Mouse (Mus musculus) myocyte (in vitro differentiated cells): ENCODE results near the gene Dlx4. TPM values are rescaled to one million over a fixed set of nuclear protein-coding genes. Genes with fewer than 3 reads are reported as not detected.

Experiments used
- H3K27me3 ChIP-seq: one replicate; pipeline ENCODE4 v1.6.1; 2011; ENCODE audit not compliant: control insufficient read depth, insufficient read depth, insufficient read length
- H3K36me3 ChIP-seq: one replicate; pipeline ENCODE4 v1.6.1; 2011; ENCODE audit not compliant: control insufficient read depth, insufficient read depth
- H3K4me2 ChIP-seq: one replicate; pipeline ENCODE4 v1.6.1; 2011; ENCODE audit warnings: low read depth, control low read depth
- H3K4me3 ChIP-seq: one replicate; pipeline ENCODE4 v1.5.1; 2011; ENCODE audit warnings: mild to moderate bottlenecking, control low read depth, moderate library complexity
- H3K79me2 ChIP-seq: one replicate; pipeline ENCODE4 v1.6.1; 2011; ENCODE audit not compliant: control insufficient read depth, insufficient read depth
- H3ac ChIP-seq: one replicate; pipeline ENCODE4 v1.6.1; 2011; ENCODE audit not compliant: control insufficient read depth, insufficient read length
- CEBPB ChIP-seq: IDR thresholded peaks from 2 replicates; pipeline ENCODE4 v1.6.1; 2011; ENCODE audit warnings: mild to moderate bottlenecking, moderate library complexity; ENCODE audit not compliant: poor library complexity, insufficient read depth, severe bottlenecking
- E2F4 ChIP-seq: IDR thresholded peaks from one replicate; pipeline ENCODE4 v1.6.1; 2011; ENCODE audit warnings: mild to moderate bottlenecking, control low read depth, moderate library complexity; ENCODE audit not compliant: insufficient read depth
- MAX ChIP-seq: IDR thresholded peaks from one replicate; pipeline ENCODE4 v1.6.1; 2011; ENCODE audit warnings: low read depth, mild to moderate bottlenecking, control low read depth
- MYOD1 ChIP-seq, 3 experiments: IDR thresholded peaks; one replicate each; pipeline ENCODE4 v1.6.1; 2011; ENCODE audit warnings: control low read depth in 2 of 3, low read depth in 2 of 3, mild to moderate bottlenecking in 2 of 3, moderate library complexity in 1 of 3; ENCODE audit not compliant: insufficient read length in 2 of 3, control insufficient read depth in 1 of 3
- MYOG ChIP-seq, 3 experiments: IDR thresholded peaks; one replicate each; pipeline ENCODE4 v1.6.1; 2011; ENCODE audit warnings: control low read depth in 2 of 3, low read depth in 2 of 3, mild to moderate bottlenecking in 2 of 3; ENCODE audit not compliant: insufficient read length in 2 of 3, control insufficient read depth in 1 of 3, insufficient read depth in 1 of 3
- POLR2A ChIP-seq: IDR thresholded peaks from one replicate; pipeline ENCODE4 v1.6.1; 2011; ENCODE audit warnings: low read depth, mild to moderate bottlenecking, control low read depth, moderate library complexity; ENCODE audit not compliant: insufficient read length
- POLR2AphosphoS2 ChIP-seq: IDR thresholded peaks from one replicate; pipeline ENCODE4 v1.6.1; 2011; ENCODE audit warnings: low read depth, control low read depth; ENCODE audit not compliant: insufficient read length
- REST ChIP-seq: IDR thresholded peaks from one replicate; pipeline ENCODE4 v1.6.1; 2011; ENCODE audit warnings: mild to moderate bottlenecking, control low read depth, moderate library complexity; ENCODE audit not compliant: insufficient read depth, insufficient read length
- SRF ChIP-seq: IDR thresholded peaks from one replicate; pipeline ENCODE4 v1.6.1; 2011; ENCODE audit warnings: low read depth; ENCODE audit not compliant: control insufficient read depth, insufficient read length
- TCF12 ChIP-seq: IDR thresholded peaks from one replicate; pipeline ENCODE4 v1.6.1; 2011; ENCODE audit warnings: mild to moderate bottlenecking, control low read depth; ENCODE audit not compliant: poor library complexity, insufficient read depth, severe bottlenecking
- TCF3 ChIP-seq: IDR thresholded peaks from one replicate; pipeline ENCODE4 v1.6.1; 2011; ENCODE audit warnings: low read depth, control low read depth; ENCODE audit not compliant: insufficient read length
- USF1 ChIP-seq: IDR thresholded peaks from one replicate; pipeline ENCODE4 v1.6.1; 2011; ENCODE audit warnings: low read depth, mild to moderate bottlenecking, control low read depth, moderate library complexity
- polyA plus RNA-seq: library from polyadenylated mRNA; unstranded; fragments of >200 nt; fragmentation: generic; extraction: Trizol; gene quantifications from one replicate; pipeline ENCODE4 v1.2.1, GENCODE M21; 2012; ENCODE audit warnings: missing spikeins

Dlx4 gene
- polyA plus RNA-seq, 1 experiment = 0.49 TPM

DNA sequence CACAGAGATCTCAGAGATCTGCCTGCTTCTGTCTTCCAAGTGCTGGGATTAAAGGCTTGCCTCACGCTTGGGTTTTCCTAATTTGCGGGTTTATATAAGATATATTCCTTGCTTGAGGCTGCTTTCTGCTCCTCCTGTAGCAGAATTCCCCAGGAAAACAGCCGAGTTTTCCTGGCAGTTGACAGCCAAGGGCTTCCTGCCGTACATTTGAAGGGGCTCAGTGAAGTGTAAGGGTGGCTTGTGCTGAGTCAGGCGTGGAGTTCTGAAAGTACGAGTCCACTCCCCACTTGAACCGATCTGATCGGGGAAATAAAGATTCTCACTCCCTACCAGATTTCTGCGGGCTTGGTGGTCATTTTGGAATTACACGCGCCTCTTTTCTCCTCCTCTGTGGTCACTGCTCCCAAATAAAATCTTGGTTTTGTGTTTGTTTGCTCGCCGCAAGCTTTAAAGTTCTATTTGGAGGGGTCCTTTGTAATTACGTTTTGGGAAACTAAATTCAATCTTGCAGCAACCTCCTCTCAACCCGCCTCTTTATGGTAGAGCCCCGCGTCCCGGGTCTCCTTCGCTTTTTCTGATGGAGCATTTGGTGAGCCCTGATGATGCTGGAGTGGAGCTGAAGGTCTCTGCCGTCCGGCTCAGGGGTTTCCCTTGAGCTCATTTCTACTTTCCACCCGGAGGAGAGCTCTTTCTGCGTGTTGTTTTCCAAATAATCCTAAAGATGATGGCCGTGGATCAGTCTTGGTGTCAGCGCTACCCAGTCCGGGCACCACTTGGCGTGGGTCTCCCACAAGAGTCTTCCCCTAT lies 3.6 kb upstream of the Dlx4 start:
- H3K4me2 ChIP-seq = no peak overlapping the region
- no peaks in the 10 kb centered on the region for H3K36me3 ChIP-seq
- TF ChIP-seq CEBPB (no peak), SRF (no peak), MAX (no peak), POLR2AphosphoS2 (no peak), E2F4 (no peak), REST (no peak), MYOD1 (IDR thresholded peaks at IDR 0.05; ENCODE audit: control insufficient read depth in 1 of 3, insufficient read length in 2 of 3, low read depth in 2 of 3) (no peak), TCF12 (no peak), TCF3 (no peak), POLR2A (no peak)
- no peaks in the 10 kb centered on the region for H3K27me3 ChIP-seq
- no peak overlapping the region for H3K4me3 ChIP-seq
- H3K79me2 ChIP-seq = no peaks in the 10 kb centered on the region
- H3ac ChIP-seq = no peak overlapping the region

DNA sequence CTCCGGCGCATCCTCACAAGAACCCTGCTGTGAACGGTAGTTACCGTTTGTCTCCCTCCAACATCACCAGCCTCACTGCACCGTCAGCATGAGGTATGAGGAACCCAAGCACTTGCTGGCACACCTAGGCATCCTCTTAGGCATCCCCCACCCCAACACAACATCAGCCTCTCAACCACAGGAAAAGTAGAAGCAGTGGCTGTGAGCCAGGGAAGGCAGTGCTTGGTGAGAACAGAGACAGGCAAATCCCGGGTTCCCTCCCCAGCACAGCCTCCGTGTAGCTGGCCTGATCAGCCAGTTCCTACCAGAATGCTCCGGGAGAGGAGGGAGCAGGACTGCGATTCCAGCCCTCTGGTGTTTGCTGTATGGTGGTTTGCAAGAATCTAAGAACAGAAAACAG lies 2.7 kb upstream of the Dlx4 start:
- H3K4me2 ChIP-seq = no peak overlapping the region
- no peak overlapping the region for H3ac ChIP-seq
- TF ChIP-seq MYOG (IDR thresholded peaks at IDR 0.05; ENCODE audit: control insufficient read depth in 1 of 3, insufficient read depth in 1 of 3, insufficient read length in 2 of 3, low read depth in 2 of 3) (no peak), USF1 (no peak), MAX (no peak), TCF3 (no peak), MYOD1 (IDR thresholded peaks at IDR 0.05; ENCODE audit: control insufficient read depth in 1 of 3, insufficient read length in 2 of 3, low read depth in 2 of 3) (no peak), SRF (no peak), E2F4 (no peak), POLR2A (no peak), POLR2AphosphoS2 (no peak), TCF12 (no peak), CEBPB (no peak)
- no peak overlapping the region for H3K4me3 ChIP-seq
- no peaks in the 10 kb centered on the region for H3K36me3 ChIP-seq
- H3K79me2 ChIP-seq = no peaks in the 10 kb centered on the region
- H3K27me3 ChIP-seq = no peaks in the 10 kb centered on the region

DNA sequence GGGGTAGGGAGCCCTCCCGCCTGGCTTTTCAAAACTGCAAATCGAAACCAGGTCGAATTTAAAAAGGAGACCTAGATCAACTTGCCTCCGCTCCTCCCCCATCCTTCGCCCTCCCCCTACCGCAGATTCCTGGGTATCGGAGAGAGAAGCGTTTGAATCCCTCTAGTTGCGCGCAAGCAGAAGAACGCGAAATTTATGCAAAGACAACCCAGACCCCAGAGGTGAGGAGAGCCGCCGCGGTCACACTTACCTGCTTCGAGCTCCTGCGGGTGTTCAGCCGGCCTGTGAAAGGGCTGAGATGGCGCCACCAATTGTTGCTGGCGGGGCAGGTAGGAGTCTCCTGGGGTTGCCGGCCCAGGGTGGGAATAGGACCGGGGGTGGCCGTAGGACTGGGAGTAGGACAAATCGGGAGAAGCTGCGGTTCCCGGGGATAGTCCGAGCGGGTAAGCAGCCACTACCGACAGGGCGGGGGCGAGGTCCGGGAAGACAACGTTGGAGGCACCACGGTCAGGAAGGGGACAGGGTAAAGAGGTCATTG lies 1.0 kb downstream of the Dlx4 start:
- peak overlapping the region; percentile 13 for H3K4me3 ChIP-seq
- no peak overlapping the region for H3K4me2 ChIP-seq
- no peaks in the 10 kb centered on the region for H3K79me2 ChIP-seq
- no peak overlapping the region for H3ac ChIP-seq
- H3K36me3 ChIP-seq = no peaks in the 10 kb centered on the region
- TF ChIP-seq MAX = no peak
- TF ChIP-seq SRF = no peak
- TF ChIP-seq TCF12 = no peak
- no peak for TF ChIP-seq MYOD1 (IDR thresholded peaks at IDR 0.05; ENCODE audit: control insufficient read depth in 1 of 3, insufficient read length in 2 of 3, low read depth in 2 of 3)
- no peak for TF ChIP-seq USF1
- TF ChIP-seq TCF3 = no peak
- no peak for TF ChIP-seq POLR2AphosphoS2
- TF ChIP-seq REST = no peak
- peaks cover 5% of the 10 kb centered on the region for H3K27me3 ChIP-seq

DNA sequence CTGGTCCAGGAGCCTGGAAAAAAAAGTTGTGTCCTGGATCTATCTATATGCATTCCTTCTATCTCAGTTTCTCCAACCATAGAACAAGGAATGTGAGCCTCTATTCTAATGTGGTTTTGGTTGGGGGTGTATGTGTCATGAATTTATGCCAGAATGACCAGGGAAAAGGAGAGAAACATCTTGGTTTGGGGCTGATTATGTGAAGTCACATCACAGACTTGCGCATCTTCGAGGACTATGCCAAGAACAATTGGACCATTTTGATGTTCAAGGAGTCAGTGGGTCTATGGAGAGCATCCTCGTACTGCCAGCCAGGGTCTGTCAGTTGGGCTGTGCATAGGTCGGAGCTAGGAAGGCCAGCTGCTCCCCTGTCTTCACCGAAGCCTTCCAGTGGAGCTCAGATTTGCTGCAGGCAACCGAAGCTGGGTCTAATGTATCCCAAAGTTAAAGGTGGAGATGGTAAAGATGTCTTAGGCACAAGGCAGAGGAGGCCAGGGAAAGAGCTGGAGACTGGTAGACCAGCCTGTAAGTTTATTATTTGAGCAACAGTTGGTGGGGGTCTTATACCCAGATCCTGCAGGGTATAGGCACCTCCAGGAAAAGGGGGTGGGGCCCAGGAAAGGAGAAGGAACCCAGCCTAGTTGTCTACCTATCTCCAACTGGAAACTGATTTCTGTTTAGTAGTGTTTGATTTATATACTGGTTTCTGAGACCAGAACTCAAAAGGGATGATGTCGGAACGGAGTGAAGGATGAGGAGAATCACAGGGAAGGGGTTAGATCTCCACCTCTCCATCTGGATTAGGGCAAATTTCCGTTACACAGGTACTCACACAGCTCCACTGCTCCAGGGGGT lies 1.7 kb downstream of the Dlx4 start:
- H3ac ChIP-seq = no peak overlapping the region
- no peak overlapping the region for H3K4me3 ChIP-seq
- TF ChIP-seq REST (no peak), MYOG (IDR thresholded peaks at IDR 0.05; ENCODE audit: control insufficient read depth in 1 of 3, insufficient read depth in 1 of 3, insufficient read length in 2 of 3, low read depth in 2 of 3) (no peak), MYOD1 (IDR thresholded peaks at IDR 0.05; ENCODE audit: control insufficient read depth in 1 of 3, insufficient read length in 2 of 3, low read depth in 2 of 3) (no peak), CEBPB (no peak)
- H3K79me2 ChIP-seq = no peaks in the 10 kb centered on the region
- H3K4me2 ChIP-seq = no peak overlapping the region
- peaks cover 9% of the 10 kb centered on the region for H3K27me3 ChIP-seq
- no peaks in the 10 kb centered on the region for H3K36me3 ChIP-seq
